Mouse (Mus musculus) G1E (cell line): ENCODE results near the gene Rxfp3.

Experiments
- CTCF ChIP-seq: IDR thresholded peaks from 2 replicates; pipeline ENCODE4 v1.5.1; 2012; ENCODE audit warnings: low read depth, low read length, inconsistent platforms, mixed read lengths
- GATA1 ChIP-seq: IDR thresholded peaks from 2 replicates; pipeline ENCODE4 v1.6.1; 2012; ENCODE audit warnings: borderline replicate concordance, low read length, inconsistent platforms, mixed read lengths
- GATA2 ChIP-seq: IDR thresholded peaks from 2 replicates; pipeline ENCODE4 v1.6.1; 2012; ENCODE audit warnings: low read depth, low read length, inconsistent platforms, borderline replicate concordance
- POLR2AphosphoS5 ChIP-seq: IDR thresholded peaks from 2 replicates; pipeline ENCODE4 v1.6.1; 2012; ENCODE audit warnings: low read depth, low read length, inconsistent platforms; ENCODE audit not compliant: insufficient replicate concordance
- TAL1 ChIP-seq: conservative IDR thresholded peaks from 2 replicates; pipeline ENCODE4 v1.6.1; 2012; ENCODE audit warnings: low read depth, low read length, inconsistent platforms, mixed read lengths

GRCm38 (mm10) chr15:11037376-11037695, 455 bp downstream of the Rxfp3 start:
- TF ChIP-seq CTCF = no peak
- no peak for TF ChIP-seq GATA1
- TF ChIP-seq POLR2AphosphoS5 = no peak
- TF ChIP-seq GATA2 = no peak
- no peak for TF ChIP-seq TAL1
